Mouse (Mus musculus) lung, embryonic 14.5 days (tissue): ENCODE measurements around the gene Gm6268. TPM values are rescaled to one million over a fixed set of nuclear protein-coding genes. Genes with fewer than 3 reads are reported as not detected.

Experiments used
- ATAC-seq: fragments of 200-750 bp; cut with Nextera tagmentation; 2 replicates; pipeline ENCODE4 v1.8.0; 2017; ENCODE audit warnings: mild to moderate bottlenecking, moderate TSS enrichment, moderate library complexity; ENCODE audit not compliant: insufficient read depth
- DNase-seq: peaks from one replicate; pipeline ENCODE4 v3.0.0-alpha.2; 2015
- H3K27ac ChIP-seq: fragments of 300-500 bp; sonication (generic); 2 replicates; pipeline ENCODE4 v1.5.1; 2014; ENCODE audit warnings: low read depth, mild to moderate bottlenecking, moderate library complexity
- H3K27me3 ChIP-seq: fragments of 300-500 bp; sonication (generic); 2 replicates; pipeline ENCODE4 v1.6.1; 2014; ENCODE audit warnings: low read length, control low read depth; ENCODE audit not compliant: insufficient read depth
- H3K36me3 ChIP-seq: fragments of 300-500 bp; sonication (generic); 2 replicates; pipeline ENCODE4 v1.6.1; 2014; ENCODE audit warnings: control low read depth; ENCODE audit not compliant: insufficient read depth
- H3K4me1 ChIP-seq: fragments of 300-500 bp; sonication (generic); 2 replicates; pipeline ENCODE4 v1.6.1; 2014; ENCODE audit warnings: antibody characterized with exemption, control low read depth; ENCODE audit not compliant: insufficient read depth
- H3K4me2 ChIP-seq: fragments of 300-500 bp; sonication (generic); 2 replicates; pipeline ENCODE4 v1.6.1; 2014; ENCODE audit warnings: mild to moderate bottlenecking
- H3K4me3 ChIP-seq: fragments of 300-500 bp; sonication (generic); 2 replicates; pipeline ENCODE4 v1.5.1; 2014; ENCODE audit warnings: low read depth, low read length
- H3K9ac ChIP-seq: fragments of 300-500 bp; sonication (generic); 2 replicates; pipeline ENCODE4 v1.6.1; 2014
- H3K9me3 ChIP-seq: fragments of 300-500 bp; sonication (generic); 2 replicates; pipeline ENCODE4 v1.6.1; 2016; ENCODE audit warnings: low read depth, low read length, control low read depth
- CTCF ChIP-seq: IDR thresholded peaks from 2 replicates; pipeline ENCODE4 v1.5.1; 2016; ENCODE audit warnings: antibody characterized with exemption, low read depth
- WGBS: fragments of 180-500 bp; shearing (Covaris S2); extraction: QIAGEN DNeasy Blood & Tissue Kit; methylation state at CpG from one replicate; pipeline ENCODE4 v1.1.7; 2014; 5-methylcytosine and 5-hydroxymethylcytosine counted together
- microRNA-seq: library from miRNA; unstranded; fragments of <30 nt; microRNA quantifications from one replicate; pipeline ENCODE4, GENCODE M21; 2016; ENCODE audit warnings: borderline number of aligned reads
- polyA plus RNA-seq: library from polyadenylated mRNA; unstranded; fragments of >200 nt; fragmentation: Nextera tagmentation; extraction: Ambion mirVana; gene quantifications from 2 replicates; pipeline ENCODE4 v1.2.1, GENCODE M21; 2014

Gene Gm6268
- polyA plus RNA-seq, 1 experiment from 2014 or later, result not detected

DNA sequence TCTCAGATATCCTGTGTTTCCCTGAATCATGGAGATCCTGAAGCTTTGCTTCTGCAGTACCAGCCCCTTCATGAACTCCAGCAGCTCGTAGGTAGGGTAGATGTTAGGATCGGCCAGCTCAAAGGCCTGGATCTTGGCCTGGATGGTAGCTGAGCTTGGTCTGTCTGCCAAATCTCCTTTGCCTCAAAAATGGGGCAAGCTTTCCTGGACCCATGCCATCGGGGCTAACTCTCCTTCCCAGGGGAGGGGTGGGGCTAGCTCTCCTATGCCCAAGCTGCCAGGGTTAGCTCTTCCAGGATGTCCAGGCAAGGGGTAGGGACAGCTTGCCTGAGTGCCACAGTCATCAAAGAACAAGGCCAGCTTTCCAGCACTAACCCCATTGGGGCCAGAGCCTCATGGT lies 18.1 kb downstream of the Gm6268 start:
- ATAC-seq (no peak), DNase-seq (no peak)
- no peak overlapping the region for H3K4me2 ChIP-seq
- no peaks in the 10 kb centered on the region for H3K9me3 ChIP-seq
- no peak overlapping the region for H3K9ac ChIP-seq
- no peak for TF ChIP-seq CTCF
- no peaks in the 10 kb centered on the region for H3K27me3 ChIP-seq
- H3K27ac ChIP-seq, result no peak overlapping the region
- no peak overlapping the region for H3K4me3 ChIP-seq
- no peaks in the 10 kb centered on the region for H3K36me3 ChIP-seq
- WGBS, result 69% methylated on average over 3 of the region's 3 CpGs
- no peaks in the 10 kb centered on the region for H3K4me1 ChIP-seq

DNA sequence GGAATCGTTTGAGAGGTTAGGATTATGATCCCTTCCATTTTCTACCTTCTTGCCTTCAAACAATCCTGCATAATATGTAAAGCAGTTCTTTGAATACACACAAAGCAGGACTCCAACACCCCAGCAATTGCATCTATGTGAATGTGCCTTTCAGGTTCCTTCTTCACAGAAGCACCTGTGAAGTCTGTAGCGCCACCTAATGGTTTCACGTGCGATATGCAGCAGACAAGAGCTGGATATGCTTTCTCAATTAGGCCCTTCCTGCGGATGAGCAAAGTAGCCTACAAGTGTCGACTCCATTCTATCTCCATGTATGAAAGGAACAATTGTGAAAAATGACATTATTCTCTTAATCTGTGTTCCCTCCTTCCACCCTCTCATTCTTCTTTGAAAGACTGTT lies 33.9 kb downstream of the Gm6268 start:
- Histone ChIP-seq H3K27me3 (no peaks in the 10 kb centered on the region), H3K9ac (no peak overlapping the region), H3K9me3 (no peaks in the 10 kb centered on the region), H3K4me1 (no peaks in the 10 kb centered on the region), H3K4me3 (no peak overlapping the region), H3K27ac (no peak overlapping the region), H3K36me3 (no peaks in the 10 kb centered on the region), H3K4me2 (no peak overlapping the region)
- 50% methylated on average over 6 of the region's 6 CpGs for WGBS
- ATAC-seq (no peak), DNase-seq (peak; percentile 8)
- TF ChIP-seq CTCF, result peak; percentile 31

DNA sequence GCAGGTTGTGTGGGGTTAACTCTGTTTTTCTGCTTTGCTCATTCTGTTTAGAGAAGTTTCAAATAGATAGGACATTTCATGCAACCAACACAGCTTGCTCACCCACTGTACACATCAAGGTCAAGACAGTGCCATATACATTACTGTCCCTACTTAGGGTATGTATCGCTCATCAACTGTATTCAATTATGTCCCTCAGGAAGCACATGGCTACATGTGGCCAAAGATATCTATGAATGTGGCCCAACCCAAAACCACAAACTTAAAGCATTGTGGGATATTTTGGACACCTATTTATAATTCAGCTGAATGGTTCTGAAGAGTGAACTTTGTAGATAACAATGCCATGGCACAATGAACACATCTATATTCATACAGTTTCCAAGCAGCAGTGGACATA lies 36.9 kb downstream of the Gm6268 start:
- no peaks in the 10 kb centered on the region for H3K27me3 ChIP-seq
- no peaks in the 10 kb centered on the region for H3K9me3 ChIP-seq
- no peak overlapping the region for H3K27ac ChIP-seq
- H3K4me3 ChIP-seq, result no peak overlapping the region
- 90% methylated on average over 1 of the region's 1 CpGs for WGBS
- no peaks in the 10 kb centered on the region for H3K36me3 ChIP-seq
- H3K9ac ChIP-seq, result no peak overlapping the region
- no peak overlapping the region for H3K4me2 ChIP-seq
- no peak for DNase-seq
- ATAC-seq, result no peak
- no peaks in the 10 kb centered on the region for H3K4me1 ChIP-seq
- no peak for TF ChIP-seq CTCF

Small RNAs within 50 kb of the gene (microRNA-seq; reads per million reads assigned to microRNA genes)
- not detected for gene Gm44485

Other genes starting within 250 kb of the Gm6268 start
- 1.2 and 1.5 TPM in 2 replicates for gene Zcchc12, start 205.4 kb upstream of the Gm6268 start, polyA plus RNA-seq
- 0.71 and 1.0 TPM in 2 replicates for gene Lonrf3, start 72.9 kb upstream of the Gm6268 start, polyA plus RNA-seq
- not detected in 2 replicates for gene Gm14569, start 90.5 kb downstream of the Gm6268 start, polyA plus RNA-seq
- gene Pgrmc1, start 196.9 kb downstream of the Gm6268 start, polyA plus RNA-seq, result 219 and 240 TPM in 2 replicates
- 3.1 TPM in 2 replicates for gene Akap17b, start 244.1 kb downstream of the Gm6268 start, polyA plus RNA-seq